Mouse (Mus musculus) adrenal gland, adult 18-20 months (tissue): ENCODE data around the gene Npy4r. TPM values are rescaled to one million over a fixed set of nuclear protein-coding genes. Genes with fewer than 3 reads are reported as not detected.

Source experiments
- DNase-seq, 2 experiments: peaks; one replicate each; pipeline ENCODE4 v3.0.0; 2021 to 2022; ENCODE audit warnings: low spot score in 2 of 2
- long read RNA-seq, 2 experiments: library from polyadenylated mRNA; stranded (forward); transcript quantifications; one replicate each; pipeline ENCODE4 v2.0.0; 2021
- total RNA-seq, 2 experiments: library from RNA; stranded (reverse); gene quantifications; 1 replicate in 1 of 2; 2 replicates in 1 of 2; pipeline ENCODE4 v1.2.3; 2021

Gene Npy4r
- total RNA-seq: under 1 TPM in 1 of 2 experiments, not detected in 1; 0.10 TPM
- long read RNA-seq, experiment 1: 0 reads
- long read RNA-seq, experiment 2: 0 reads

DNA sequence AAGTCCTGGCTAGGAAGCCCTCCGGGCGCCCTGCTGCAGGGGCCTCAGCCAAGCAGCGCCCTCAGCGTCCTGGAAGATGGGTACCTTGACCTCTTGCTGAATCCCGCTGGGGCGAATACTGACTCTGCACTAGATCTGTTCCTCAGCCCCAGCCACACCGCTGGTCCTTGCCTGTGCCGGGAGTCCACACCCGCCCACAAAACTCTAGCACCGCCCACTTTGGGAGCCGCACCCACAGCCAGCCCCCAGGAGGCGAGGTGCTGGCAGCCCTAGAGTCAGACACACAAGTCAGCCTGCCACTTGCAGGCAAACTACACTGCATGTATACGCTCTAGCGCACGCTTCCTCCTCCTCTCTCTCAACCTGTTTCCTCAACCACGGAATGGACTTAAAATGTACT lies at the start of gene Npy4r:
TSS of gene Npy4r (minus strand) at position 148 of the 400 bp plus-strand sequence.
- DNase-seq: peak; percentile 27 to 61

DNA sequence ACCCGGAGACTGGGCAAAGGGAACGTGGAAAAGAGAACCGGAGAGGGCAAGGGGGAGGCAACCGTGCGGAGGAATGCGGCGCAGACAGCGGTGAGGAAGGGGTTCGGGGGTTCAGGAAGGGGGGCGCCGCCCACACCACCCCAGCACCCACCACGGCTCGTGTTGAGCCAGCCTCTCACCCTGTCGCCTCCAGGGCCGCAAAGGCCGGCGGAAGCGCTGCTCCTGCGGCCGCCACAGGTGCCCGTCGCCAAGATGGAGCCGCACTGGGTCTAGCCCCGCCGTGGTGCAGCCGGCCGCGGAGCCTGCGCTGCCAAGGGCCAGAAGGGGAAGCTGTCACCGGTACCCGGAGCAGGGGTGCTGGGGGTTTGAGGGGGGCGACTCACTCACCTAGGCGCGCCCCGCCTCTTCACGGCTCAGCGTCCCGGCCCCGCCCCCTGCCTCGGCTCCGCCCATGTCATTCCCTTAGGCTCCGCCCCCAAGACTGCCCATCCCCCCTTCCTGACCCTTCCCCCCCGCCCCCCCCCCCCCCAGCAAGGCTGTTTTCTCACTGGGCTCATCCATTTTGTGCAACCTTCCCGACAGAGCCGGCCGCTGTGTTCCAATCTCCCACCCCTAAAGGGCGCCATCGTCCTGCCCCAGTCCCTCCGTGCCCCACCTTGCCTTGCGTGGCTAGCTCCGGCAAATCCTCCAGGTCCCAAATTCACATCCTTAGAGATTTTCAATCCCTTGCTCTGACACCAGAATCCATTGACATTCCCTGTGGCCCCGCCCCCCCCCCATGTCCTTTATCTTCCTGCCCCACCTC lies 49.1 kb upstream of the Npy4r start, which contains the start of gene Gprin2:
TSS of gene Gprin2 (minus strand) at position 423 of the 805 bp plus-strand sequence.
- DNase-seq: peak; percentile 39 to 44

DNA sequence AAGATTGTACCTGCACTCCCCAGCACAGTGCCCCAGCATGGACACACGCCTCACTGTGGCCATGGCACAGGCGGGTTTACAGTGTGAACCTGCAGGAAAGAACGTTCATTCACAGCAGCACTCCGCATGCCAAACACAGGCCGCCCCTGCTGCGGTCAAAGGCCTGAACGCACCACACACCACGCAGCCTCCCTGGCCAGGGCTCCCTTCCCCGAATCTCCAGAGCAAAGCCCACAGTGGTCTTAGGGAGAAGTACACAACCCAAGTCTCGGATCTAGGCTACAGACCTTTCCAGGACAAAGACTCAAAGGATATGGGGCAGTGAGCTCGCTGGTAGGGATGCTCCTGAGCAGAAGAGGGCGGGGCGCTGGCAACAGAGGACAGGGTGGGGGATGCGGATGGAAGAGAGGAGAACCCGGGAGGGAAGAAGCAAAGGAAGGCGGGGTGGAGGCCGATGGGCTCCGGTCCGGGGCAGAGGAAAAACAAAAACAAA lies 48.5 kb upstream of the Npy4r start:
- no peak for DNase-seq

DNA sequence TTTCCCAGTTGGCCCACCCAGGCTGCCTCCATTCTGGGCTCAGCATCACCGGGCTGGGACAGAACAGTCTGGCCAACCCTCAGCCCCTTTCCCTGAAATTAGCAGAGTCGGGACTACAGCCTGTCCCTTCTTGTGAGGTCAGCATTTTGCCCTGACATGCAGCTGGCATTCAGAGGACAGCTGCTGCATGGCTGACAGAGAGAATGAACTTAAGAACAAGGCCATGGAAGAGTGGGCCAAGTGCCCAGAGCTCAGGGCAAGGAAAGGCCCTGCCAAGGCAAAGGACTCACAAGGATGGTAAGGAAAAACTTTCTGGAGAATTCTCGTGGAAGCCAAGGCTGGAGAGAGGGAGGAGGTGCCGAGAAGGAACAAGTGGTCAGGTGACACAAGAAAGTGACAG lies 44.4 kb upstream of the Npy4r start:
- DNase-seq: peak in 1 of 2 experiments; percentile 39

DNA sequence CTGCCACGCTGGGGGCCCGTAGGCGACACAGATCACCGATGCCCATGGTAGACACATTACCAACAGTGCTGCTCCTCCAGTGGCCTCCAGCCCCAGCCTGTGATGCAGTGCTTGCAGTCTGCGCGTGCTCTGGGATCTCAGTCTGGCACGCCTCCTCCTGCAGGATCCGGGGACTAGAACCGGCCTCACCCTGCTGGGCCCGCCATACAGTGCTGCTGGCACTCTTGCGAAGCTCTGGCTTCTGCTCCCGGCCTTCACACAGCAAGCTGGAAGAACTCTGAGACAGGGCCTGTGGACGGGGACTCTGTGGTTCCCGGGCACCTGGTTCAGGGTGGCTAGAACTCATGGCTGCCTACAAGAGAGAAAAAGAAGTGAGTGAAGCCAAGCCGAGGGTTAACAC lies 43.2 kb upstream of the Npy4r start:
- no peak for DNase-seq

DNA sequence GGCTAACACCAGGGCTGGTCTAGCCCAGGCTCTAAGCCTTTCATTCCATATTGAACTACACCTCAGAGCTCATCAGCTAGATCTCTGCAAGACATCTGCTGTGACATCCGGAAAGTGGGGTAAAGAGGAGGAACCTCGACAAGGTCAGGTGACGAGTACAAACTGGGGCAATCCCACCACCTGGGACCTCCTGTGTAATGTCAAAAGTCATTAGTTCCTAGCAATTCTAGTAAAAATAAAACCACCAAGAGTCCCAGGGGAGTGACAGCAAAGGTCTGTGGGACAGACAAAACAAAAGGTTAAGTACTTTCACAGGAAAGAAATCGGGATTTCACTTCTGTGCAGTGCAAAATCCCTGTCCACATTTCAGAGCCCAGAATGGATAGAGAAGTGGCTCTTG lies 41.6 kb upstream of the Npy4r start:
- DNase-seq: no peak

DNA sequence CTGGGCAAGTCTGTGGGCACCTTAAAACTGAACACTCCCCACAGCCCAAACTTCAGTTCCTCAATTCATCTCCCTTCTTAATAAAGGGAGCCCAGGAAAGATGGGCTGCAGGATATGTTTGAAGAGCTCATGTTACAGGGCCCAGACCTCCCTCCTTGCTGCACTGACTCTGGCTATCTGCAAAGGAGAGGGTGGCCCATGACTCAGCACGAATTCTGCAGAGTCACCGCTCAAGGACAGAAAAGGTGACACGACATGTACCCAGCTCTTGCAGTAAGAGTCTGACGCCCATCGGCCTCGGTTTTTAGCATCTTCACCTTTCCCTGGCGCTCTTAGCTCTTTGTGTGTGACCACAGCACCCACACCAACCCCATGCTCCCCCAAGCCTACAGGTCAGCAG lies 38.1 kb upstream of the Npy4r start:
- peak in 1 of 2 experiments; percentile 56 for DNase-seq

DNA sequence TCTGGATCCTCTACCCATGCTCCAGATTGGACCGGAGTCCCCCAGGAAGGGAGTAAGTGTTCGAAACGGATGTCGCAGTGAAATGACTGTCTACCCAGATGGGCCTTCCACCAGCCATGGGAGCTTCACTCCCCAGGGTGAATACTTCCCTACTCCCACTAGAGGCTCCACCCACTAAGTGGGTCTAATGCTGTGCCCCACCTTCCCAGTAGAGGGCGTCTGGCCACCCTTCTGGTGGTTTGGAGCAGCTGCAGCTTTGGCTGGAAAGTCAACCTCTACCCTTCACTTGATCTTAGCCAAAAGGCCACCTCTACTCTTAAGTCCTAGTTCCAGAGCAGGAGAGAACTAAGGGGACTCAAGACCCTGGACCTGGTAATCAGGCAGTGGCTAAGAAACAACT lies 36.3 kb upstream of the Npy4r start:
- DNase-seq: peak; percentile 61 to 69

DNA sequence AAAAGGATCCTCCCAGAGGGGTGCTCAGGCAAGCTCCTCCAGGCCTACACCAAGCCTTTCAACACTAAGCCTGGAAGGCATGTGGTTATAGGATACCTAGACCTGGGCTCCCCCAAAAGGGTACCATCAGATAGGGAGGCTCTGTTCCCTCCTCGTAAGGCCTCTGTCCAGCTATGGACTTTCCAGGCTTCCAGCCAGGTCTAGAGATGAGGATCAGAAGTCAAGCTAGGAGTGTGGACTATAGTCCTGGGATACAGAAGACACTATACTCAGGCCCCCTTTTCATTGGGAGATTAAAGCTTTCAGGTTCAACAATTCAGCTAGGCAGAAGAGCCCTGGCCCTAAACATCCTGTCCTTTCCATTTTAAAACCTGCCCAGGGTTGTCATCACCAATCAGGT lies 30.8 kb upstream of the Npy4r start:
- no peak for DNase-seq

DNA sequence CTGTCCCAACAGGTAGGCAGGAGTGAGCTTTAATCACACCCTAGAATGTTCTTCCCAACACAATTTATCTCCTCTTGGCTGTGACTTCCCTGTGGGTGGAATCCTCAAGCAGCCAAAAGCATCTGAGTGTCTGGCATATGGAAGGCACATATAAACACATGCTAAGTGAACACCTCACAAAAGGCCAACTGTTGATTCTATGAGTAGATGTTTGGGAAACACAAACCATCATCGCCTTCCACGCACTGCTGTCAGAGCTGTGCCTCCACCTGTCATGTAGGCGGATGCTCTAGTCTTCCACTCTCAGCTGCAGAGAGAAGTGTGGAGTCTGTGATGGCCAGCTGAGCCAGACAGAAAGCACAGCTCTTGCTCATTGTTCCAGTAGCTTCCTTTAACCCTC lies 27.1 kb upstream of the Npy4r start:
- no peak for DNase-seq

DNA sequence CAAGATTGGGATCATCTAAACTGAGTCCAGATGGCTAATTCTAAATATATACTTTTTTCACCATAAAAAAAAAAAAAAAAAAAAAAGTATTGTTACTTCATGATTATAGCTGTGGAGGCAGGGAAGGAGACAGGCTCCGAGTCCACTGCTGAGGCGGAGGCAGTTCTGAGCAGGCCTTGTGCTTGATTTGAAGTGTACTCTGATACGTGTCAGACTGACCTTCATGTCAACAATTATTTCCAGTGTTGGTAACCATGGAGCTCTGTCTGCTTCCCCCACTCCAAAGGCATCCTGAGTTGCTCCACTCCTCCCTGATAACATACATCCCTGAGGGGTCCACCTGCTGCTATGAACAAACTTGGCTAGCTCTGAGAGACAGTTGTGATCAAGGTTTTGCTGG lies 18.8 kb upstream of the Npy4r start:
- DNase-seq: no peak

DNA sequence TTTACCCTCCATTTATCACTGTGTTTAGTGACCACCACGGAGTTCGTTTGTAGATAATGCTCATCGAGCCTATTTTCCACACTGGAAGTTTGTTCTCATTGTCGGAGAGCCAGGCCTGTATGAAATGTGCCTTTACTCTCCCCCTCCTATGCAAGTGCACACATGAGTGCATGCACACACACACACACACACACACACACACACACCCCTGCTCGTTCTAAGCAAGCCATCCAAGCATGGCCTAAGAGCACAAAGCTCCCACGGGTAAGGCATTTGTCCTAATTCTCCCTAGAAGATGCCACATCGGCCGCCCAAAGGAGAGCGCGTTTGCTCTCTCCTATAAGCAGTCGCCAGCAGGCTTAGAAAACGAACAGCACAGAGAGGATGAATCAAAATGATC lies 3.5 kb upstream of the Npy4r start:
- DNase-seq: no peak

DNA sequence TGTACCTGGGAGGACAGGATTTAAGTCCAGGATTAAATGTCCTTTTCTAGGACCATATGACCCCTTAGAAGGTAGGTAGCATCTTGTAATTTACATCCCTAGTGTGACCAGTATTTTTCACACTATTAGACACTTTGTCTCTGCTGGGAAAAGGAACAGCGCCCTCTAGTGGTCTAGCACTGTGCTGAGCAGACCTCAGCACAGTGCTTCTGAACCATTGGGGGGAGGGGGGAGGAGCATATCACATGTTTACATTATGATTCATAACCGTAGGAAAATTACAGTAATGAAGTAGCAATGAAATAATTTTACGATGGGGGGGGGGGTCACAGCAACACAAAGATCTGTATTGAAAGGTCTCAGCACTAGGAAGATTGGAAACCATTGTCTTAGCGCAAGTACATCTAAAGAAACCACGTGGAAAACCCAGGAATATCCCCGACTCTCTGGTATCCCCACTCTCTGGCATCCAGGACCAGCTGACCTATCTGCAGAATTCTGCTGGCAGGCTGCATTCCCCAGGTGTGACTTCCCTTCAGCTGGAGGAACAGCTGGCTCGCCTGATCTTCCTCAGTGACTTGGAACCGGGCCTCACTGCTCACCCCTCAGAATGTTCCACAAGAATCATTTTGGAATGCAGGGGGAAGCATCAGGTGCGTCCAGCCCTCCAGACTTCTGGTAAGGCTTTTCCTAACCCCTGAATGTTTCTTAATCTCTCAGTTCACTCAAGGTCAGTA lies 2.5 kb upstream of the Npy4r start:
- peak; percentile 57 to 60 for DNase-seq

DNA sequence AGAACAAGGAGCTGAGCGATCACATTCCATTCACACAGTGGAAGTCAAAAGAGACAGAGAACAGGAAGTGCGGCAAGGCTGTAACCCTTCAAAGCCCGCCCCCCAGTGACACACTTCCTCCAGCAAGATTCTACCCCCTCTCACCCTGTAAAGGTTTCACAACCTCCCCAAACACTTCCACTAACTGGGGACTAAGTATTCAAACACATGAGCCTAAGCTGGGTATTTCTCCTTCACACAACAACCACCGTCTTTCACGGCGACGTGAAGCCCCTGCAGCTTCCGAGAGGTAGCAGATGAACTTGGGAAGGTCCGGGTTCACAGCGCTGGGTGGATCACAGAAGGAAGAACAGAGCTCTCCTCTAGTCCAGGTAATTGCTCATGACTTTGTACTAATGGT lies 9.4 kb downstream of the Npy4r start:
- no peak for DNase-seq

DNA sequence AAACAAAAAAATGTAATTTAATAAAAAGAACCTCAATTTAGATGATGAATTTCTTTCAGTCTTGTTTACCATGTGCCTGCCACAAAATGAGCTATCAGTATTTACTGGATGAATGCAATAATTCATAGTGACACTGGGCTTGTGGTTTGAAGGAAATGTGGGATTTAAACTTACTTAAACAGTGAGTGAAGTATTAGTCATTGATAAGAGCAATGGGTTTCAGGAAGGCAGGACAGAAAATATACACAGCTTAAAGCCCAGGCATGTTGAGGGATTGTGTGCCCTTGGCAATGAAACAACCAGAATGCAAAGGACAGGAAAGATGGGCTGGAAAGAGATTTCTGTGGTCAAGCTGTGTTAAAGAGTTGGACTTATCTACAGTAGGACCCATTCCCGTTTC lies 10.0 kb downstream of the Npy4r start:
- no peak for DNase-seq

DNA sequence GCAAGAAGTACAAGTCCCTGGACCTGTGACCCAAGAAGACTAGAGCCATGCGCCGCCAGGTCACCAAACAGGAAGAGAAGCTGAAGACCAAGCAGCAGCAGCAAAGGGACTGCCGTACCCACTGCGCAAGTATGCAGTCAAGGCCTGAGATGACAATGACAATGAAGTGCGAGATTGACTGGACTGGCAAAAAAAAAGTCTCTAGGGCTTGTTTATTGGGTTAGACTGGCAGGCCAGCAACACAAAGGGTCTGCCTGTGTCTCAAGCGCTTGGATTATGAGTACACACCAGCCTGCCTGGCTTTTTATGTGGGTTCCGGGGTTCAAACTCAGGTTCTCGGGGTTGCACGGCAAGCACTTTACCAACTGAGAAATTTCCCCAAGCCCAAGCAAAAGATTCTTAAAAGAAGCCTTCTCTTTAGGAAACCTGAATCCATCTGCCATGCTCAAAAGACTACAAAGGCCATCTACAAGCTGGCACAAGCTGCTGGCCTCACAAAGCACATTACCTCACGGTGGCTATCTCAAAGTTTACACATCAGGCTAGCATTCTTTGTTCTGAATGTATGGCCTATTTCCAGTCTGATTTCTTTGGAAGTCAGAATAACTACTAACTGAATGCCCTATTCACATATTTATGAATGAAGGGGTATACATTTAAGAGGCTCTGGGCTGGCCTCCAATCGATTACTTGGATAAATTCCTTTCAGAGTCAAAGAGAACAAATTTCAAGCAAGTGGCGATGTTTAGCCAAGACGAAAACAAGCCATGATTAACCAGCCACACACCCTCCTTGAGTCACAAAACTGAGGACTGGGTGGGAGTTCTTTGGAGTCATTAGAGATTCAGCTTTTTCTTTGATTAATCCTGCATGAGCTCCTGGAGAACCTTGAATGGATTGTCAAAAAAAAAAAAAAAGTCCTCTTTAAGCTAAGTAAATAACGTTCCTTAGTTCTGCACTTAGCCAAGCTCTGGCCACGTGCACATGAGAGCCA lies 12.3 kb downstream of the Npy4r start:
- DNase-seq: no peak

DNA sequence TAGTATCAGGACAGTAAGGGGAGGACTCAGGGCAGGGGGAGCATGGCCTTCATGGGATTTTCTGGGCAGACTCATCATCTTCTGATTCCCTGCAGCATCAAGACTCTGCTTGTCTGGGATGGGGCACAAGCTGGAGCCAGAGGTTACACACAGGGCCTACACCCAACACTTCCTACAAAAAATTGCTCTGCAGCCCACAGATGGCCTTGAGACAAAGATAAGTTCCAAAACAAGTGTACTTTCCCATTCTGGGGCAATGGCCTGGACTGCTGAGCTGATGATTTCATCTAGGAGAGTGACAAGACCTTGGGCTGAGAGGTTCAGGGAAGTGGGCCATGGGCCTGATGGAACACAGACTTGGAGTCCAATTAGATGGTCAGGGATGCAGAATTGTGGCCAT lies 16.9 kb downstream of the Npy4r start:
- no peak for DNase-seq

DNA sequence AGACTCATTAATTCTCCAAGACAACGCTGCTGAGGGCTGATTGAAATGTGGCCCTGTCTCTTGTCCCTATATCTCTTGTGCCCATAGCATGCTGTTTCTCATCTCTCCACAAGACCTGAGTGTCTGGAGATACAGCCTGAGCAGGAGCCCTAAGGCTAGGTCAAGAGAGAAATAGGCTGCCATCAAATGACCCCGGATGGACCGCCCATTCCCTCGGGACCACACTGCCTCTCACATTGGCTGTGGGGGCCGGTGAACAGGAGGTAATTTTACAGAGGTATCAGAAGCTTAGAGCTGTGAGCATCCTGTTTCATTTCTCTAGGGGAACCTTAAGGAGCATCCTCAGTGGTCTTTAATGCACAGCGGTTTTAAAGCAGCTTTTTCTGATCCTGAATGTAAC lies 21.1 kb downstream of the Npy4r start:
- no peak for DNase-seq

DNA sequence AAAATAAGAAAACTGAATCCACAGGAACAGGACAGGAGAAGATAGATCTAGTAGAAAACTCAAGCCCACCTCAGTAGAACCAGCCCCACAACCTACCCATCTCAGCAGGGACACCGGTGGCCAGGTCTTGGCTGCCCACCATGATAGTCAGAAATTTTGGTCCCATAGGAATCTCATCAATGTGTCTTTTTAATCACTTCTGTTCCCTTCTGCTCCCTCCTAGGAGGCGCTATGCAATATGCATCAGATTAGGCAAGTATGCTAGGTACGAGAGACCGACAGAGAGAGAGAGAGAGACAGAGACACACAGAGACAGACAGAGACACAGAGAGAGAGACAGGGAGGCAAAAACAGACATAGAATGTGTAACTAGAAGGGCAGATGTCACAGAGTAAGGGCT lies 30.6 kb downstream of the Npy4r start:
- no peak for DNase-seq

DNA sequence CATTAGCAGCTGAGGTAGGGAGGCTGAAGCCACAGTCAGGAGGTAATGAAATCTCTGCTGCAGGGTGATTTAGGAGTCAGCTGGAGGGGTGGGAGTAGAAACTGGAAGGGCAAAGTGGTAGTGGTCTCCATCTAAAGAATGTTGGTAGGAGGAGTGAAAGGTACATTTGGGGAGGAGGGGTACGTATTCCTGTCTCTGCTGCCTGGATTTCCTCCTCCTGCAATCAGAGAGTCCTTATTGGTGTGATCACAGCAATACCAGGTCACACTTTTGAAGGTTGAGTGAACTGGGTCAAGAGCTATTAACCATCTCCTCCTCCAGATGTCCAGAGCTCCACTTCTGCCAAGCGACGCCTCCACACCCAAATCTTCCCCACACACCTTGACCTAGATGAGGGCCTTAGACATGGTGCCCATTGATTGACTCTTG lies 31.4 kb downstream of the Npy4r start:
- DNase-seq: no peak
